Mouse (Mus musculus): ENCODE results near the gene 1300017J02Rik.

DNA sequence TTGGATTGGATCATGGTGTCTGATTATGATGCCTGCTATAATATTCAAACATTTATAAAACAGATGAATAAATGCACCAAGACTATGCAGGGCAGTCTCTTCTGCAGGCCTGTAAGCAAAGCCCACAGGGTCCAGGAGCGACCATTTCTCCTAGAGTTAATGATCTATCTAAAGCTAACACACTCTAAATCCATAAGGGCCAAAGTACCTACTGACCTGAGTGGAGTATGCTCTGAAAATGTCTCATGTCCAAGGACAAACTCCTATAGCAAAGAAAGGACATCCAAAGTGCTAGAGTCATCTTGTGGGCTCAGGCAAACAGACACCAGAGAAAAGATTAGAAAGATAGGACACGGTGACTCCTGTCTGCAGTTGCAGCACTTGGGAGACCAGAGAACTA, 10.4 kb downstream of the 1300017J02Rik start:
- TF ChIP-seq CTCF (IDR thresholded peaks at IDR 0.05; ENCODE audit: low read depth, low read length) (no peak), POLR2A (IDR thresholded peaks at IDR 0.05; ENCODE audit: borderline replicate concordance, low read depth, low read length) (no peak)
